Mouse (Mus musculus): ENCODE results near the gene Ell2. TPM values are rescaled to one million over a fixed set of nuclear protein-coding genes. Genes with fewer than 3 reads are reported as not detected.

Gene Ell2
- polyA plus RNA-seq, 1 experiment from 2014 or later: 4.3 TPM

- Histone ChIP-seq H3K36me3 (ENCODE audit: control insufficient read depth, insufficient read depth, low read length) (no peaks in the 10 kb centered on the region), H3K27ac (ENCODE audit: low read length) (no peak overlapping the region), H3K9ac (ENCODE audit: low read depth, low read length) (no peak overlapping the region), H3K4me3 (ENCODE audit: low read length) (no peak overlapping the region), H3K27me3 (replicated peaks; ENCODE audit: control insufficient read depth, insufficient read depth, low read length) (no peaks in the 10 kb centered on the region), H3K9me3 (ENCODE audit: control insufficient read depth, low read length) (no peaks in the 10 kb centered on the region), H3K4me1 (ENCODE audit: control insufficient read depth, insufficient read depth, low read length) (no peaks in the 10 kb centered on the region), H3K4me2 (ENCODE audit: low read depth, low read length) (no peak overlapping the region)
- 84% methylated on average over 2 of the region's 2 CpGs for WGBS
- no peak for ATAC-seq
Measured at GRCm38 (mm10) chr13:75789061-75789834, 82.7 kb downstream of the Ell2 start.

GRCm38 (mm10) chr13:75790550-75791205 is 84.1 kb downstream of the Ell2 start:
- Histone ChIP-seq H3K36me3 (ENCODE audit: control insufficient read depth, insufficient read depth, low read length) (no peaks in the 10 kb centered on the region), H3K9me3 (ENCODE audit: control insufficient read depth, low read length) (no peaks in the 10 kb centered on the region), H3K9ac (ENCODE audit: low read depth, low read length) (no peak overlapping the region), H3K27ac (ENCODE audit: low read length) (no peak overlapping the region), H3K27me3 (replicated peaks; ENCODE audit: control insufficient read depth, insufficient read depth, low read length) (no peaks in the 10 kb centered on the region), H3K4me2 (ENCODE audit: low read depth, low read length) (no peak overlapping the region), H3K4me3 (ENCODE audit: low read length) (no peak overlapping the region), H3K4me1 (ENCODE audit: control insufficient read depth, insufficient read depth, low read length) (no peaks in the 10 kb centered on the region)
- ATAC-seq: no peak
- WGBS: 78% methylated on average over 1 of the region's 1 CpGs

- H3K36me3 ChIP-seq (ENCODE audit: control insufficient read depth, insufficient read depth, low read length): no peaks in the 10 kb centered on the region
- 64% methylated on average over 6 of the region's 6 CpGs for WGBS
- H3K4me2 ChIP-seq (ENCODE audit: low read depth, low read length): no peak overlapping the region
- no peaks in the 10 kb centered on the region for H3K9me3 ChIP-seq (ENCODE audit: control insufficient read depth, low read length)
- no peak overlapping the region for H3K9ac ChIP-seq (ENCODE audit: low read depth, low read length)
- ATAC-seq: no peak
- H3K4me3 ChIP-seq (ENCODE audit: low read length): no peak overlapping the region
- no peaks in the 10 kb centered on the region for H3K4me1 ChIP-seq (ENCODE audit: control insufficient read depth, insufficient read depth, low read length)
- H3K27me3 ChIP-seq (replicated peaks; ENCODE audit: control insufficient read depth, insufficient read depth, low read length): no peaks in the 10 kb centered on the region
- no peak overlapping the region for H3K27ac ChIP-seq (ENCODE audit: low read length)
Measured at GRCm38 (mm10) chr13:75793863-75794629, 87.5 kb downstream of the Ell2 start.

- H3K9ac ChIP-seq (ENCODE audit: low read depth, low read length): peak overlapping the region; percentile 56; the same call in 1 of the 2 replicates
- peak; percentile 100 for ATAC-seq
- H3K36me3 ChIP-seq (ENCODE audit: control insufficient read depth, insufficient read depth, low read length): no peaks in the 10 kb centered on the region
- H3K4me1 ChIP-seq (ENCODE audit: control insufficient read depth, insufficient read depth, low read length): no peaks in the 10 kb centered on the region
- H3K27me3 ChIP-seq (replicated peaks; ENCODE audit: control insufficient read depth, insufficient read depth, low read length): no peaks in the 10 kb centered on the region
- H3K27ac ChIP-seq (ENCODE audit: low read length): no peak overlapping the region
- 20% methylated on average over 18 of the region's 18 CpGs for WGBS
- H3K9me3 ChIP-seq (ENCODE audit: control insufficient read depth, low read length): no peaks in the 10 kb centered on the region
- peak overlapping the region; percentile 40 for H3K4me3 ChIP-seq (ENCODE audit: low read length)
- peak overlapping the region; percentile 48 for H3K4me2 ChIP-seq (ENCODE audit: low read depth, low read length)
Measured at GRCm38 (mm10) chr13:75797369-75798141, 91.0 kb downstream of the Ell2 start.

- Histone ChIP-seq H3K9ac (ENCODE audit: low read depth, low read length) (no peak overlapping the region), H3K36me3 (ENCODE audit: control insufficient read depth, insufficient read depth, low read length) (no peaks in the 10 kb centered on the region), H3K27ac (ENCODE audit: low read length) (no peak overlapping the region), H3K4me1 (ENCODE audit: control insufficient read depth, insufficient read depth, low read length) (no peaks in the 10 kb centered on the region), H3K9me3 (ENCODE audit: control insufficient read depth, low read length) (no peaks in the 10 kb centered on the region), H3K4me2 (ENCODE audit: low read depth, low read length) (no peak overlapping the region), H3K27me3 (replicated peaks; ENCODE audit: control insufficient read depth, insufficient read depth, low read length) (no peaks in the 10 kb centered on the region), H3K4me3 (ENCODE audit: low read length) (no peak overlapping the region)
- 67% methylated on average over 7 of the region's 7 CpGs for WGBS
- no peak for ATAC-seq
Measured at GRCm38 (mm10) chr13:75798413-75799302, 92.1 kb downstream of the Ell2 start.

GRCm38 (mm10) chr13:75799421-75799820 is 92.9 kb downstream of the Ell2 start:
- ATAC-seq: no peak
- Histone ChIP-seq H3K4me1 (ENCODE audit: control insufficient read depth, insufficient read depth, low read length) (no peaks in the 10 kb centered on the region), H3K27me3 (replicated peaks; ENCODE audit: control insufficient read depth, insufficient read depth, low read length) (no peaks in the 10 kb centered on the region), H3K36me3 (ENCODE audit: control insufficient read depth, insufficient read depth, low read length) (no peaks in the 10 kb centered on the region), H3K9ac (ENCODE audit: low read depth, low read length) (no peak overlapping the region), H3K9me3 (ENCODE audit: control insufficient read depth, low read length) (no peaks in the 10 kb centered on the region), H3K27ac (ENCODE audit: low read length) (no peak overlapping the region), H3K4me3 (ENCODE audit: low read length) (no peak overlapping the region), H3K4me2 (ENCODE audit: low read depth, low read length) (no peak overlapping the region)
- WGBS: 81% methylated on average over 3 of the region's 3 CpGs

- Histone ChIP-seq H3K27ac (ENCODE audit: low read length) (no peak overlapping the region), H3K9ac (ENCODE audit: low read depth, low read length) (no peak overlapping the region), H3K27me3 (replicated peaks; ENCODE audit: control insufficient read depth, insufficient read depth, low read length) (no peaks in the 10 kb centered on the region), H3K4me3 (ENCODE audit: low read length) (no peak overlapping the region), H3K4me1 (ENCODE audit: control insufficient read depth, insufficient read depth, low read length) (no peaks in the 10 kb centered on the region), H3K36me3 (ENCODE audit: control insufficient read depth, insufficient read depth, low read length) (no peaks in the 10 kb centered on the region), H3K9me3 (ENCODE audit: control insufficient read depth, low read length) (no peaks in the 10 kb centered on the region), H3K4me2 (ENCODE audit: low read depth, low read length) (no peak overlapping the region)
- no peak for ATAC-seq
- WGBS: 86% methylated on average over 1 of the region's 1 CpGs
Measured at GRCm38 (mm10) chr13:75807969-75808368, 101.4 kb downstream of the Ell2 start.

GRCm38 (mm10) chr13:75809957-75810356 is 103.4 kb downstream of the Ell2 start:
- WGBS: 77% methylated on average over 1 of the region's 1 CpGs

More at GRCm38 (mm10) chr13:75809957-75810356, 103.4 kb downstream of the Ell2 start:
- no peak overlapping the region for H3K4me3 ChIP-seq (ENCODE audit: low read length)
- H3K27me3 ChIP-seq (replicated peaks; ENCODE audit: control insufficient read depth, insufficient read depth, low read length): no peaks in the 10 kb centered on the region
- H3K9ac ChIP-seq (ENCODE audit: low read depth, low read length): no peak overlapping the region
- no peak overlapping the region for H3K27ac ChIP-seq (ENCODE audit: low read length)
- H3K9me3 ChIP-seq (ENCODE audit: control insufficient read depth, low read length): no peaks in the 10 kb centered on the region
- no peaks in the 10 kb centered on the region for H3K36me3 ChIP-seq (ENCODE audit: control insufficient read depth, insufficient read depth, low read length)
- no peak overlapping the region for H3K4me2 ChIP-seq (ENCODE audit: low read depth, low read length)
- ATAC-seq: no peak
- H3K4me1 ChIP-seq (ENCODE audit: control insufficient read depth, insufficient read depth, low read length): no peaks in the 10 kb centered on the region

Measured in intestine, embryonic 16.5 days (tissue).